Mouse (Mus musculus): Measurements from ENCODE around the gene Ugt8a. TPM values are rescaled to one million over a fixed set of nuclear protein-coding genes. Genes with fewer than 3 reads are reported as not detected.

Gene Ugt8a
- polyA plus RNA-seq, 2 experiments: 0.29 to 0.88 TPM

DNA sequence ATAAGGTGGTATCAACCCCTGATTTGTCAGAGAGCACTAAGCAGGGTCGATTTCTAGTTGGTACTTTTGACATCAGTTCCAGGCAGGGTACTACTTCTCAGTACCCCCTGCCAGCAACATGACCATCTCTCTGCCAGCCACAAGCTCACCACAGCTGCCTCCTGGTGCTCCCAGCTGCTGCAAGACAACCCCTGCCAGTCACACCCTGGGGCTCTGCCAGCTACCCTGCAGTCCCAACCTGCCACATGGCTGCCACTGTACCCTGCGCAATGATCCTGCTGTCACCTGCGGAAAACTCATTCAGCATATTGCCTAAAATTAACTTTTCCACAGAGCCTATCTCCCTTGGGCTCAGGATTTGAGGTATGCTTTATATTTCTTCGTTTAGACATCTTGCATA is 111.2 kb downstream of the Ugt8a start:
- DNase-seq (ENCODE audit: low spot score): no peak

DNA sequence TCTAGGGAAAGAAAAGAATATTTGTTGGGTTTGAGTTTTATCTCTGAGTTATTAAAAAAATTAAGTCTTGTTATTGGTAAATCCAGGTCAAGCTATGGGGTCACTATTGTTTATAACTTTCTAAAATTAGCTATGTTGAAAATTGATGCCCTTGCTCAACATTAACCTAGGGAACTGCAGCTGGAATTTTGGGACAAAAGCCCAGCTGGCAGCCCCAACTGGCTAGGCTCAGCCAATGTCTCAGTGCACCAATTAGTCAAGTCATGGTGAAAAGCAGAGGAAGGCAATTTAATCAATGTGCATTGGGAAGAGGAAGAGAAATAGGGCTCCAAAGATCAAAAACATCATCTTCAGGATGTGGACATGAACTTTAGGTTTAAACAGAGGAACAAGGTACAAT is 118.7 kb downstream of the Ugt8a start:
- no peak for ATAC-seq (ENCODE audit: low FRiP score, low read depth)
- Histone ChIP-seq H3K4me3 (replicated peaks; ENCODE audit: low read length) (no peak overlapping the region), H3K9me3 (ENCODE audit: control insufficient read depth, low read length) (no peaks in the 10 kb centered on the region), H3K36me3 (ENCODE audit: control insufficient read depth, insufficient read depth, low read length) (no peaks in the 10 kb centered on the region), H3K27me3 (ENCODE audit: control insufficient read depth, insufficient read depth, low read length) (no peaks in the 10 kb centered on the region), H3K4me2 (replicated peaks; ENCODE audit: low read depth, low read length, severe bottlenecking) (no peak overlapping the region), H3K27ac (replicated peaks; ENCODE audit: low read depth, low read length) (no peak overlapping the region), H3K4me1 (ENCODE audit: control insufficient read depth, insufficient read depth, low read length) (no peaks in the 10 kb centered on the region), H3K9ac (ENCODE audit: low read depth, low read length, severe bottlenecking) (no peak overlapping the region)
- TF ChIP-seq POLR2A (IDR thresholded peaks at IDR 0.05; ENCODE audit: borderline replicate concordance, extremely low read depth, insufficient read depth, insufficient read length): no peak
- DNase-seq (ENCODE audit: low spot score): no peak

More for the DNA sequence above, 111.2 kb downstream of the Ugt8a start:
- ATAC-seq (ENCODE audit: low FRiP score, low read depth): no peak
- Histone ChIP-seq H3K36me3 (ENCODE audit: control insufficient read depth, insufficient read depth, low read length) (no peaks in the 10 kb centered on the region), H3K27me3 (ENCODE audit: control insufficient read depth, insufficient read depth, low read length) (no peaks in the 10 kb centered on the region), H3K9ac (ENCODE audit: low read depth, low read length, severe bottlenecking) (no peak overlapping the region), H3K9me3 (ENCODE audit: control insufficient read depth, low read length) (no peaks in the 10 kb centered on the region), H3K4me3 (replicated peaks; ENCODE audit: low read length) (no peak overlapping the region), H3K4me2 (replicated peaks; ENCODE audit: low read depth, low read length, severe bottlenecking) (no peak overlapping the region), H3K4me1 (ENCODE audit: control insufficient read depth, insufficient read depth, low read length) (no peaks in the 10 kb centered on the region), H3K27ac (replicated peaks; ENCODE audit: low read depth, low read length) (no peak overlapping the region)
- 79% methylated on average over 4 of the region's 4 CpGs for WGBS
- no peak for TF ChIP-seq POLR2A (IDR thresholded peaks at IDR 0.05; ENCODE audit: borderline replicate concordance, extremely low read depth, insufficient read depth, insufficient read length)

Measured in limb, embryonic 14.5 days (tissue).